Mouse (Mus musculus) testis, adult 2 months (tissue): ENCODE data around the gene Spon1.

Experiments used
- CTCF ChIP-seq: fragments of 200-500 bp; IDR thresholded peaks from 2 replicates; pipeline ENCODE4 v1.5.1; 2012; ENCODE audit warnings: low read depth, mild to moderate bottlenecking, inconsistent platforms, low read length, moderate library complexity; ENCODE audit not compliant: control insufficient read depth, insufficient read depth, insufficient replicate concordance
- POLR2A ChIP-seq: fragments of 200-500 bp; IDR thresholded peaks from 2 replicates; pipeline ENCODE4 v1.6.1; 2012; ENCODE audit warnings: low read depth, mild to moderate bottlenecking, inconsistent platforms, low read length, moderate library complexity; ENCODE audit not compliant: control insufficient read depth

DNA sequence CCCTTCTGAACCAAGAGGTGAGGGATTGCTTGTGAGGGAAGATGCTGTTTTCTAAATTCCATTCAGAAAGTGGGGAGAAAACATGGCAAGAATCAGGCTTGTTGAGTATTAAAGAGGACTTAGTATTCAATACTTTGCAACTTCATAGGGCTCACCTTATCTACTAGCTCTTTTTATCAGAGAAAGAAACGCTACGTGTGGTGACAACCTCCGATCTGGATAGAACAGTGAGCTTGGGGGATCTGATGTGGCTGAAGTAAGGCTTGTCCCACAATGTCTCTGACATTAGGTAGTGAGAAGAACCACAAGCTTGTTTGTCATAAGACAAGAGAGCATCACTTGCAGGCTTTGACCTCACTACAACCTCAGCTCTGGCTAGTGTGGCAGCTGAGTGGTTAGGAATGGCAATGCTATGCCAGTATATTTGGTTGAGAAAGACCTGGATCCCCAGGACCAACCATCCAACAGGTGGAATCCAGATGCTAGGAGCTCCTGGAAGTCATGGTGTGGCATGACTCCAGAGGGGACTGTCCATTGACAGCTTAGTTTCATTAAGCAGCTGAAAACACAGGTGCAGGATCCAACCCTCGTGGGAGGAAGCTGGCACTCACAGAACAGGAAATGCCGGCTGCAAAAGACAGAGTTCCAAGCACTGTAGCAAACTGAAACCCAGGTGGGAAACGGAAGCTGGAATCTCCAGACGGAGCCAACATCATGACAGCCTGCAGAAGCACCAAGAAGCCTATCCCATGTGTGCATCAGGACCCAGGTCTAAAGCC, 81.4 kb downstream of the Spon1 start:
- TF ChIP-seq CTCF (no peak), POLR2A (no peak)
